Mouse (Mus musculus): Measurements from ENCODE around the gene Nfkb2. TPM values are rescaled to one million over a fixed set of nuclear protein-coding genes. Genes with fewer than 3 reads are reported as not detected.

The Nfkb2 gene
- polyA plus RNA-seq, 1 experiment: not detected

GRCm38 (mm10) chr19:46326019-46326755, 22.1 kb downstream of the Nfkb2 start:
- WGBS: 2% methylated on average over 27 of the region's 29 CpGs
- H3K4me3 ChIP-seq (ENCODE audit: insufficient read depth, low read depth, low read length): peak overlapping the region; percentile 81
- peaks cover 50% of the 10 kb centered on the region for H3K4me1 ChIP-seq (ENCODE audit: control insufficient read depth, insufficient read depth, low read length)
- peak overlapping the region; percentile 94 for H3K27ac ChIP-seq (ENCODE audit: insufficient read depth, low read depth, low read length)
- TF ChIP-seq CTCF (IDR thresholded peaks at IDR 0.05; ENCODE audit: insufficient read depth, low read depth, low read length) (no peak), POLR2A (IDR thresholded peaks at IDR 0.05; ENCODE audit: insufficient read depth, low read depth, low read length) (no peak)

GRCm38 (mm10) chr19:46326756-46327305, 22.7 kb downstream of the Nfkb2 start, which contains the start of gene Psd:
Gene Psd (minus strand): TSS chr19:46327156.
- H3K27ac ChIP-seq (ENCODE audit: insufficient read depth, low read depth, low read length): peak within 1 kb of the TSS; percentile 94
- H3K4me3 ChIP-seq (ENCODE audit: insufficient read depth, low read depth, low read length): peak within 1 kb of the TSS; percentile 81
- WGBS: under 1% methylated on average over 35 of the region's 35 CpGs
- TF ChIP-seq CTCF (IDR thresholded peaks at IDR 0.05; ENCODE audit: insufficient read depth, low read depth, low read length) (no peak), POLR2A (IDR thresholded peaks at IDR 0.05; ENCODE audit: insufficient read depth, low read depth, low read length) (peak; percentile 77)
- H3K4me1 ChIP-seq (ENCODE audit: control insufficient read depth, insufficient read depth, low read length): peaks cover 44% of the 10 kb centered on the region

GRCm38 (mm10) chr19:46327531-46328064, 23.5 kb downstream of the Nfkb2 start:
- WGBS: 10% methylated on average over 14 of the region's 14 CpGs
- TF ChIP-seq CTCF (IDR thresholded peaks at IDR 0.05; ENCODE audit: insufficient read depth, low read depth, low read length): no peak
- TF ChIP-seq POLR2A (IDR thresholded peaks at IDR 0.05; ENCODE audit: insufficient read depth, low read depth, low read length): no peak
- Histone ChIP-seq H3K27ac (ENCODE audit: insufficient read depth, low read depth, low read length) (peak overlapping the region; percentile 94), H3K4me1 (ENCODE audit: control insufficient read depth, insufficient read depth, low read length) (peaks cover 36% of the 10 kb centered on the region), H3K4me3 (ENCODE audit: insufficient read depth, low read depth, low read length) (peak overlapping the region; percentile 81)

- Histone ChIP-seq H3K4me1 (ENCODE audit: control insufficient read depth, insufficient read depth, low read length) (peaks cover 28% of the 10 kb centered on the region), H3K27ac (ENCODE audit: insufficient read depth, low read depth, low read length) (peak within 1 kb of the TSS; percentile 94), H3K4me3 (ENCODE audit: insufficient read depth, low read depth, low read length) (peak within 1 kb of the TSS; percentile 81)
- TF ChIP-seq POLR2A (IDR thresholded peaks at IDR 0.05; ENCODE audit: insufficient read depth, low read depth, low read length): peak; percentile 70
- TF ChIP-seq CTCF (IDR thresholded peaks at IDR 0.05; ENCODE audit: insufficient read depth, low read depth, low read length): 0 out of 2 replicates have a peak, but pooled peaks have one; percentile 2
- WGBS: under 1% methylated on average over 81 of the region's 81 CpGs
These were observed 24.2 kb downstream of the Nfkb2 start, which contains the start of gene Fbxl15 for GRCm38 (mm10) chr19:46328081-46329030. Gene Fbxl15 (plus strand): TSS chr19:46328184.

- TF ChIP-seq CTCF (IDR thresholded peaks at IDR 0.05; ENCODE audit: insufficient read depth, low read depth, low read length) (no peak), POLR2A (IDR thresholded peaks at IDR 0.05; ENCODE audit: insufficient read depth, low read depth, low read length) (no peak)
- no peak overlapping the region for H3K27ac ChIP-seq (ENCODE audit: insufficient read depth, low read depth, low read length)
- H3K4me3 ChIP-seq (ENCODE audit: insufficient read depth, low read depth, low read length): peak overlapping the region; percentile 81
- peaks cover 22% of the 10 kb centered on the region for H3K4me1 ChIP-seq (ENCODE audit: control insufficient read depth, insufficient read depth, low read length)
- WGBS: 2% methylated on average over 54 of the region's 54 CpGs
These were observed 25.0 kb downstream of the Nfkb2 start for GRCm38 (mm10) chr19:46329031-46329641.

GRCm38 (mm10) chr19:46329951-46330350, 25.8 kb downstream of the Nfkb2 start:
- Histone ChIP-seq H3K4me3 (ENCODE audit: insufficient read depth, low read depth, low read length) (no peak overlapping the region), H3K4me1 (ENCODE audit: control insufficient read depth, insufficient read depth, low read length) (peaks cover 14% of the 10 kb centered on the region), H3K27ac (ENCODE audit: insufficient read depth, low read depth, low read length) (no peak overlapping the region)
- TF ChIP-seq CTCF (IDR thresholded peaks at IDR 0.05; ENCODE audit: insufficient read depth, low read depth, low read length) (peak; percentile 84), POLR2A (IDR thresholded peaks at IDR 0.05; ENCODE audit: insufficient read depth, low read depth, low read length) (no peak)
- WGBS: 5% methylated on average over 16 of the region's 16 CpGs

- no peak overlapping the region for H3K4me3 ChIP-seq (ENCODE audit: insufficient read depth, low read depth, low read length)
- TF ChIP-seq POLR2A (IDR thresholded peaks at IDR 0.05; ENCODE audit: insufficient read depth, low read depth, low read length): no peak
- TF ChIP-seq CTCF (IDR thresholded peaks at IDR 0.05; ENCODE audit: insufficient read depth, low read depth, low read length): no peak
- H3K4me1 ChIP-seq (ENCODE audit: control insufficient read depth, insufficient read depth, low read length): peaks cover 13% of the 10 kb centered on the region
- WGBS: 92% methylated on average over 12 of the region's 12 CpGs
- H3K27ac ChIP-seq (ENCODE audit: insufficient read depth, low read depth, low read length): no peak overlapping the region
These were observed 26.6 kb downstream of the Nfkb2 start for GRCm38 (mm10) chr19:46330696-46331095.

GRCm38 (mm10) chr19:46331326-46331725, 27.2 kb downstream of the Nfkb2 start:
- H3K4me3 ChIP-seq (ENCODE audit: insufficient read depth, low read depth, low read length): no peak overlapping the region
- 89% methylated on average over 14 of the region's 14 CpGs for WGBS
- TF ChIP-seq POLR2A (IDR thresholded peaks at IDR 0.05; ENCODE audit: insufficient read depth, low read depth, low read length): no peak
- no peak for TF ChIP-seq CTCF (IDR thresholded peaks at IDR 0.05; ENCODE audit: insufficient read depth, low read depth, low read length)
- no peak overlapping the region for H3K27ac ChIP-seq (ENCODE audit: insufficient read depth, low read depth, low read length)
- peaks cover 13% of the 10 kb centered on the region for H3K4me1 ChIP-seq (ENCODE audit: control insufficient read depth, insufficient read depth, low read length)

All from olfactory bulb, adult 2 months (tissue).